Mouse (Mus musculus) erythroblast, adult 5-6 weeks (primary cell): ENCODE measurements around the gene Rnf180. TPM values are rescaled to one million over a fixed set of nuclear protein-coding genes. Genes with fewer than 3 reads are reported as not detected.

Experiments
- ATAC-seq: replicated peaks from 2 replicates; pipeline ENCODE4 v1.8.0; 2016; ENCODE audit warnings: moderate number of reproducible peaks, mild to moderate bottlenecking, moderate TSS enrichment, inconsistent platforms; ENCODE audit not compliant: poor library complexity, low FRiP score, severe bottlenecking
- total RNA-seq, 2 experiments: library from RNA; stranded (forward) in 1 of 2; stranded (reverse) in 1 of 2; fragments of 150-400 nt in 1 of 2; fragments of 200-764, 138-1000 nt in 1 of 2; gene quantifications; 2 replicates each; pipeline versions ENCODE4 v1.2.3 to v1.2.4; 2015 to 2017; ENCODE audit warnings: low replicate concordance in 2 of 2

The Rnf180 gene
- total RNA-seq, 2 experiments from 2014 or later: 2.8 TPM; not detected in 1

- no peak for ATAC-seq
Measured at GRCm38 (mm10) chr13:105146827-105147226, 147.8 kb downstream of the Rnf180 start.

DNA sequence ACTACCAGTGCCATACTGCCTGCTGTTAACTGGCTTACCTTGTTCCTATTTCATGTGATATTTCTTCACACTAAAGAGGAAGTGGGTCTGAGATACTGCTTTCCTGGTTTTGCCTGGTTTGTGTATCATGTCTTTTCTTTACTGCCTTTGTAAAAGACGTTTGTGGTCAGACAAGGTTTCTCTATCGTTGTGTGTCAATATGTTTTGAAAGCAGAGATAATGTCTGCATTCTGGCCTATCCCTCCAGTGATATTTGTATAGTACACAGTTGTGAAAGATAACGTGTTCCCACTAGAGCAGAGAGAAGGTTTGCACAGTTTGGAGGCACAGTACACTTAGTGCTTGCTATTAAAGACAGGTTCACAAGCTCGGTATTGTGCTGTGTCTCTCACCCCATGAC lies 154.7 kb downstream of the Rnf180 start:
- ATAC-seq: no peak

GRCm38 (mm10) chr13:105134397-105134796 lies 160.2 kb downstream of the Rnf180 start:
- ATAC-seq: no peak

DNA sequence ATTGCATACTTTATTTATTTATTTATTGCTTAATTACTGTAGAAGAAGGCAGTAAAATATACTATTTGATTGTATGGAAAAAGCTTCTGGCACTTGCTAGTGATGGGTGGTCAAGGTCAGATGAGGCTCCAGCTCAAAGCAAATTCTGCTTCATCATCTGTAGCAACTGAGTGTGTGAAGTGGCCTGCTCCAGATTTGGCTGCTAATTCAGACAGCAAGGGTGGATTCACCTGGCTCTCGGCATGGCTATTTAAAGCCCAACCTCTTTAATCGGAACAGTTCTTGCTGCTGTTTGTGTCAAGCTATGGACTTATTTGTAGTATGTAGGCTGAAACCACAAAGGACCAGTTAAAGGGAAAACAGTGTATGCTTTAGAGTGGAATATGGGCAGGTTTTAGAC lies 161.8 kb downstream of the Rnf180 start:
- ATAC-seq: no peak

- ATAC-seq: no peak
Measured at GRCm38 (mm10) chr13:105132370-105132769, 162.2 kb downstream of the Rnf180 start.

GRCm38 (mm10) chr13:105130080-105130479 lies 164.5 kb downstream of the Rnf180 start:
- peak; percentile 64; the same call in 1 of the 2 replicates for ATAC-seq

GRCm38 (mm10) chr13:105122092-105122491 lies 172.5 kb downstream of the Rnf180 start:
- no peak for ATAC-seq

- no peak for ATAC-seq
Measured at GRCm38 (mm10) chr13:105121617-105122016, 173.0 kb downstream of the Rnf180 start.

DNA sequence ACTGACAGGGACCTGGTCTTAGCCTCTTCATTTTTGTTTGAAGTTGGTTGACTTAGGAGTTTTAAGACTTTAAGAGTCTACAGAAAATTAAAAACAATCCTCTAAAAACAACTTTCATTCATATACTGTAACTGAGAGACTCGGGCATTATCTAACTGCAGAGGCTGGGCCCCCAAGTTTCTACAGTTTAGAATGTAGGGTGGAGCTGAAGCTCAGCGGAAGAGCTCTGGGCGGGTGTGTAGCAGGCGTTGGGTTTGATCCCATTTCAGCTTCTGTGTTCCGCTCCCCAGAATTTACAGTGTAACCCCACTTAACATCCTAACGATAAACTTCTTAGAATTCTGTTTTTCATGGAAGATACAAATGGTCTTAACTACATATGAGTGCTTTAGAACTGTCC lies 183.0 kb downstream of the Rnf180 start:
- 0 out of 2 replicates have a peak, but pooled peaks have one; percentile 30 for ATAC-seq

DNA sequence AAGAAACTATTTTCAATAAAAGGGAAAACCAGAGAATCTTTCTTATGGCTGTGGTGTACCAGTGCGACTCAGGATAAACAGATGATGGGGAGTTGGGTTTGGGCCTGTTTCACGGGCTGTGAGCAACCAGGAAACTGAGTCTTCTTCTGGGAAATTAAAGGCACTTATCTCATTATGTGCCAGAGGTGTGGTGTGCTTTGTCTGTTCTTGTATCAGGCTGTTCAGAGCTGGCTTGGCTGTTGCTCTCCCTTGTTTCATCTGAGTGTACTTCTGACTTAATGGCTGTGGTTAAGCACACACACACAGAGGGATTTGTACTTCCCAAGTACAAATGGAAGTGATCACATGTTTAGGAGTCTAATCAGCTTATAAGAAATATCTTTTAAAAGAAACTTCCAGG lies 190.2 kb downstream of the Rnf180 start:
- ATAC-seq: no peak

DNA sequence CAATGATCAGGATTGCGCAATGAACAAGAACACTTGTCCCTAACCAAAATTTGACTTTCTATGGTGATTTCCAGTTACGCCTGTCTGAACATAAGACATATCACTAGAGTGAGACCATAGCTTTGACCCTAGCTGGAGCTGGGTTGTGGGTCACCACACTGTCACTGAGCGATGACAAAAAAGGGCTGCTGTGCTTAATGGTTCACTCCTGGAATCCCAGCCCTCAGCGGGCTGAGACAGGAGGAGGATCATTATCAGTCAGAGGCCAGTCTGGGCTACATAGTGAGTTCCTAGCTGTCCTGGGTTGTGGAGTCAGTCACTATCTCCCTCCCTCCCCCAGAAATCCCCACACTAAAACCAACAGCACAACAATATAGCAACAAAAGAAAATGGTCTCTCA lies 193.9 kb downstream of the Rnf180 start:
- no peak for ATAC-seq

- no peak for ATAC-seq
Measured at GRCm38 (mm10) chr13:105096316-105096715, 198.3 kb downstream of the Rnf180 start.

DNA sequence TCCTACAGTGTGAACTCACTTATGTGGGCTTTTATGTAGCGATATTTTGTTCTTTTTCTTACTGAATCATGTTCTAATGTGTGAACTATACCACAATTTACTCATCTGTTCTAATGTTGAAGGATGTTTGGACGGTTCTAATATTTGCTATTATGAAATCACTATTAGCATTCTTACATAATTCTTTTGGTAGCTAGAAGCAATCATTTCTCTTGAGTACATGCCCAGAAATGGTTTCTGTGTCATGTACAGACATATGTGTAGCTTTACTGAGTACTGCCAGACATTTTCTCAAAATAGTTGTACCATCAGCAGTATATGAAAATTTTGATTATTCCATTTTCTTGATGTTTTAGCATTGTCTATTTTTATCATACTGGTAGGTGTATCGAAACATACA lies 205.3 kb downstream of the Rnf180 start:
- no peak for ATAC-seq

DNA sequence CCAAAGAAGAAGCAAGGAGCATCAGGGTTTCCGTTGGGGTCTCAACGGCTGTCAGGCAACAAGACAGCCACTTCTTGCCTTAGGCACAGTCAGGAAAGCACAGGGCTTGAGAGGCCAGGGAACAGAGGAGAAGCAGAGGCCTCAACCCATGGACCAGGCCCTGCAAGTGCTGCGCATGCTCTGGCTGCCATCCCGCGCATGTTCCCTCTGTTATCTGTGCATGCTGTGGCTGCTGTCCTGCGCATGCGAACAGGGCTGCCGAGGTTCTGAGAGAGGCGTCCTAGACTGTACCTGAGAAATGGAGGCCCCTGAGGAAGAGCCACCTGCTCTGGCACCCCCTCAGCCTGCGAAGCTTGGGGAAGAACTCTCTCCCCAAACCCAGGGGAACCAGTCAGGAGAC lies 212.8 kb downstream of the Rnf180 start, which contains the start of gene 4933425L06Rik:
Gene 4933425L06Rik, plus strand, starts transcription at position 261 of the 400 bp plus-strand sequence.
- no peak for ATAC-seq

Other genes with a start within 250 kb of the Rnf180 start
- gene Rgs7bp, start 239.9 kb downstream of the Rnf180 start, total RNA-seq (2015; ENCODE audit: low replicate concordance): not detected in 2 replicates
- gene Rgs7bp, start 239.9 kb downstream of the Rnf180 start, total RNA-seq (2017; ENCODE audit: low replicate concordance): 0.17 and 0.42 TPM in 2 replicates
- gene 4933425L06Rik, start 212.7 kb downstream of the Rnf180 start, total RNA-seq (2015; ENCODE audit: low replicate concordance): not detected in 2 replicates
- gene 4933425L06Rik, start 212.7 kb downstream of the Rnf180 start, total RNA-seq (2017; ENCODE audit: low replicate concordance): not detected in 2 replicates
- 0.58 TPM in 1 of 2 replicates, not detected in the other for gene Htr1a, start 148.8 kb upstream of the Rnf180 start, total RNA-seq (2015; ENCODE audit: low replicate concordance)
- gene Htr1a, start 148.8 kb upstream of the Rnf180 start, total RNA-seq (2017; ENCODE audit: low replicate concordance): not detected in 2 replicates